Mouse (Mus musculus): ENCODE results near the gene Slc35d2. TPM values are rescaled to one million over a fixed set of nuclear protein-coding genes. Genes with fewer than 3 reads are reported as not detected.

Slc35d2 gene
- polyA plus RNA-seq, 1 experiment, result 4.1 TPM

GRCm38 (mm10) chr13:64123491-64124188, 5.5 kb downstream of the Slc35d2 start:
- 48% methylated on average over 6 of the region's 6 CpGs for WGBS
- DNase-seq (ENCODE audit: low read depth, low spot score), result no peak

GRCm38 (mm10) chr13:64120760-64121159, 8.4 kb downstream of the Slc35d2 start:
- WGBS, result 88% methylated on average over 4 of the region's 4 CpGs

GRCm38 (mm10) chr13:64117442-64117841, 11.7 kb downstream of the Slc35d2 start:
- 63% methylated on average over 2 of the region's 2 CpGs for WGBS
- DNase-seq (ENCODE audit: low read depth, low spot score), result no peak

More at GRCm38 (mm10) chr13:64120760-64121159, 8.4 kb downstream of the Slc35d2 start:
- DNase-seq (ENCODE audit: low read depth, low spot score), result no peak

DNA sequence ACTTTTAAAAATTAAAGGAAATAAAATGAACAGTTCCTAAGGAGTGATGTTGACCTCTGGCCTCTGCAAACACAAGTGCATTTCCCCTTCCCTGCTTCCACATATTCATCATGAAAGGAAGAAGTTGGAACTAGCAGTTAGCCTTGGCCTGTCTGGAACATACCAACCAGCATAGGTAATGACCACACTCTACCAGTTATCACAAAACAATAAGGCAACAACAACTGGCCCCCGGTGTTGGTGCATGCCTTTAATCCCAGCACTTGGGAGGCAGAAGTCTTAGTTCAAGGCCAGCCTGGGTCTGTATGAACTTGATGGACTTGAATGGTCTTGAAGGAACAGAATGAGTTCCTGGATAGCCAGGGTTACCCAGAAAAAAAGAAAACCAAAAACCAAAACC, 18.7 kb downstream of the Slc35d2 start:
- 94% methylated on average over 1 of the region's 1 CpGs for WGBS
- no peak for DNase-seq (ENCODE audit: low read depth, low spot score)

GRCm38 (mm10) chr13:64108381-64108850, 20.8 kb downstream of the Slc35d2 start:
- DNase-seq (ENCODE audit: low read depth, low spot score), result no peak
- 44% methylated on average over 5 of the region's 5 CpGs for WGBS

DNA sequence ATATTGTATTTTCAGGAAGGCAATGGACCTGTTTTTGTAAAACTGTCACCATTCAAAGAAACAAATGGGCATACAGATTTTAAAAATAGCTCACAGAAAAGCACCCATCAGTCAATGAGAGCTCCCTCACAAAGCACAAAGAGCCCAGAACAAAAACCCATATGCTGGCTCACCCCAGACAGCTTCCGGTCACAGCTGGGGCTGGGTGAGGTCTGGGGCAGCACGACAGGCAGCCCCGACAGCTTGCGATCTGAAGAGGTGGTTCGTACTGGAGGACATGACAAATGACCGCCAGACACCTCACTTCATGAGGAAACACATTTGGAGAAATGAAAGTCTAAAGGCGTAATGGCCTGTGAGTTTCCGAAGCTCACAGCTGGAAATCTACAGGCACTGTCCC, 21.6 kb downstream of the Slc35d2 start:
- DNase-seq (ENCODE audit: low read depth, low spot score), result no peak
- 79% methylated on average over 8 of the region's 8 CpGs for WGBS

DNA sequence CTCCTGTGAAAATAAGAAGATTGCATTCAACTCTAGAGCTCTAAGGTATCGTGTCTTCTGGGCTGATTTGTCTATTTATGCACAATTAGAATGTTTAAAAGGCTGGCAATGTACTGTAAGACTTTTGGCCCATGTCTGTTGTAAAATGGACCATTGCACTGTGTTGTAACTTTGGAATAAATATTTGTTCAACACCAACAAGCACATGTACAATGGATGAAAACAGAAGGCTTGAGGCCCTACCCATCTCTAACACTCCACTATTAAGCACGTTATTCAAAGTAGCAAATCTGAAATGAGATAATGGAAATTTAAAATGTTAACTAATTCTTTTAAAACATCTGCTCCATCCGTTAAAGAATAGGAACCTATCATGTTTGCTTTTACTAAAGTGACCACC, 22.1 kb downstream of the Slc35d2 start:
- no peak for DNase-seq (ENCODE audit: low read depth, low spot score)
- 78% methylated on average over 3 of the region's 3 CpGs for WGBS

DNA sequence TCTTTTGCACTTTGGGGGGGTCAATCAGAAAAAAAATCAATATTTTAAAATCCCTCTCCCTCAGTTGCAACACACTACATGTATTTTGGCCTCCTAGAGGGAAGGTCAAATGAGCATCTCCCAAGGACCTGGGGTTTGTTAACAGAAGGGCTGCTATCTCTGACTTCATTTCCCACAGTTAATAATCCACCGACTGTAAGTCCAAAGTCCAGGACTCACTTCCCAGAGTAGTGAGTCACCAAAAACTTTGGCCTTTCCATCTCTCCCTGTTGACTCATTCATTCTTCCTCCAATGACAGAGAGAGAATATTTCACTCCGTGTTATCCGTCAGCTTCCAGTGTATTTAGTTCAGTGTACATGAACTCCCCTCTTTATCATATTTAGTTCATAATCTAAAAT, 23.5 kb downstream of the Slc35d2 start:
- 15% methylated on average over 3 of the region's 3 CpGs for WGBS
- DNase-seq (ENCODE audit: low read depth, low spot score), result no peak

GRCm38 (mm10) chr13:64100186-64100585, 29.0 kb downstream of the Slc35d2 start:
- DNase-seq (ENCODE audit: low read depth, low spot score), result no peak
- WGBS, result 68% methylated on average over 3 of the region's 3 CpGs

DNA sequence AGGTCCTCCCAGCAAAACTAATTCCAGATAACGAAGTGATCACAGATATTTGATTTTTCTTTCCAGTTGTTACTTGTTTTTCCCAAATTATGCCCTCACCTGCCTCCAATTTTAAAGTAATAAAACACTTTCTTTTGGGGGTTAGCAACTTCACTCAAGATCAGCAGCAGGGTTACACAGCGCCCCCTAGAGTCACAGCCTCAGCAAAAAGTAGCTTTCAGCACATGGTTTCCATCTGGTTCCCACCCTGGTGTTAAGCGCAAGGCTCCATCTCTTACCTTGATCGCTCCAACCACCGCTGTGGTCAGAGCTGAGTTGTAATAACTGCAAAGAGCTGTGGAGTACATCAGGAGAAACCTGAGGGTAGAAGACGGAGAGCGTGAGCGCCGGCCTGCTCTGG, 30.2 kb downstream of the Slc35d2 start:
- DNase-seq (ENCODE audit: low read depth, low spot score), result no peak
- 85% methylated on average over 9 of the region's 9 CpGs for WGBS

- 4% methylated on average over 1 of the region's 1 CpGs for WGBS
- DNase-seq (ENCODE audit: low read depth, low spot score), result peak; percentile 63
These were observed 35.8 kb downstream of the Slc35d2 start for GRCm38 (mm10) chr13:64093341-64093740.

GRCm38 (mm10) chr13:64092752-64093151, 36.4 kb downstream of the Slc35d2 start:
- 62% methylated on average over 6 of the region's 6 CpGs for WGBS

DNA sequence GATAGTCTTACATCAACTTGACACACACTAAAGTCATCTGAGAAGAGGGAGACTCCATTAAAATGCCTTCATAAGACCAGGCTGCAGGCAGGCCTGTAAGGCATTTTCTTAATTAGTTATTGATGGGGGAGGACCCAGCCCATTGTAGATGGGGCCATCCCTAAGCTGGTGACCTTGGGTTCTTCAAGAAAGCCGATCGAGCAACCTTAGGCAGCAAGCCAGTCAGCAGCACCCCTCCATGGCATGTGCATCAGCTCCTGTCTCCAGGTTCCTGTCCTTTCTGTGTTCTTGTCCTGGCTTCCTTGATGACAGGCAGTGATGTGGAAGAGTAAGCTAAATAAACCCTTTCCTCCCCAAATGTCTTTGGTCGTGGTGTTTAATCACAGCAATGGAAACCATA, 37.0 kb downstream of the Slc35d2 start:
- no peak for DNase-seq (ENCODE audit: low read depth, low spot score)
- 80% methylated on average over 3 of the region's 3 CpGs for WGBS

More at GRCm38 (mm10) chr13:64092752-64093151, 36.4 kb downstream of the Slc35d2 start:
- no peak for DNase-seq (ENCODE audit: low read depth, low spot score)

- 83% methylated on average over 7 of the region's 7 CpGs for WGBS
- no peak for DNase-seq (ENCODE audit: low read depth, low spot score)
These were observed 38.2 kb downstream of the Slc35d2 start for GRCm38 (mm10) chr13:64091006-64091405.

- no peak for DNase-seq (ENCODE audit: low read depth, low spot score)
- 32% methylated on average over 5 of the region's 5 CpGs for WGBS
These were observed 38.9 kb downstream of the Slc35d2 start for GRCm38 (mm10) chr13:64090278-64090677.

GRCm38 (mm10) chr13:64089130-64089529, 40.0 kb downstream of the Slc35d2 start, which contains the start of gene Hsd17b3:
Gene Hsd17b3, minus strand, starts transcription at chr13:64089230.
- no peak for DNase-seq (ENCODE audit: low read depth, low spot score)
- WGBS, result 75% methylated on average over 4 of the region's 4 CpGs

- WGBS, result 67% methylated on average over 7 of the region's 7 CpGs
These were observed 41.1 kb downstream of the Slc35d2 start for GRCm38 (mm10) chr13:64088057-64088456.

DNA sequence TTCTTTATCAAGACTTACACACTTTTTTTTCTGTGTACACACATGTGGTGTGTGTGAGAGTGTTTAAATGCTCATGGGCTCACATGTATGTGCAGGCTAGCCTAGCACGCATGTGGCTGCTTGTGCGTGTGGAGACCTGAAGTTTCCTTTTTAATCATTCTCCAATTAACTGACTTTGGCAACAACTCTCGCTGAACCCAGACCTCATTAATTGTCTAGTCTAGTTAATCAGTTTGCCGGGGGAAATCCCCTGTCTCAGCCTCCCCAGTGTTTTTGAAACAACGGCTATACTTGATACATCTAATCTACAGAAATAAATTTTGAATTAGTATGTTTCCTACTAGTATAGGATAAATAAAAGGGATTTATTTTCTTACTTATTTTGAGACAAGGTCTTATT, 43.1 kb downstream of the Slc35d2 start:
- WGBS, result 87% methylated on average over 5 of the region's 5 CpGs
- DNase-seq (ENCODE audit: low read depth, low spot score), result no peak

More at GRCm38 (mm10) chr13:64088057-64088456, 41.1 kb downstream of the Slc35d2 start:
- no peak for DNase-seq (ENCODE audit: low read depth, low spot score)

- WGBS, result 77% methylated on average over 3 of the region's 3 CpGs
- DNase-seq (ENCODE audit: low read depth, low spot score), result no peak
These were observed 45.8 kb downstream of the Slc35d2 start for GRCm38 (mm10) chr13:64083331-64083730.

- no peak for DNase-seq (ENCODE audit: low read depth, low spot score)
- WGBS, result 67% methylated on average over 16 of the region's 16 CpGs
These were observed 47.9 kb downstream of the Slc35d2 start for GRCm38 (mm10) chr13:64081012-64081919.
